Mouse (Mus musculus): ENCODE results near the gene Mymk.

DNA sequence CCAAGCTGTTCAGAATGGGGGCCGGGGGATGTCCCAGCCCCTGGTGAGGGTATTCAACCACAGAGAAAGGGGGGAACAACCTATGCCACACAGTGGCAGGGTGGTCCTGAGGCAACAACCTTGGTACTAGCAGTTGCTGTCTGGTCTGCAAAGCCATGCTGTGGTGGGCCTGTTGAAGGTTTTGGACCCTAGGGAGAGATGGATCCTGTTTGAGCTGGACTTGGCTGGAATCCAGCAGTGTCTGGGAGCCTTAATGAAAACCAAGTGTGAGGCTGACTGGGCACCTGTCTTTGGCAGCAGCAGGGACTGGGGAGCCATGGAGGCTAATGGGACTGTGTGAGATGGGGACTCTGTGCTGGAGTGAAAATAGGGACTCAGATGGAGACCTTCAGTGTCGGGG is 7.7 kb upstream of the Mymk start:
- TF ChIP-seq CTCF (IDR thresholded peaks at IDR 0.05; ENCODE audit: insufficient read depth, low read length) (no peak), POLR2A (IDR thresholded peaks at IDR 0.05; ENCODE audit: borderline replicate concordance, extremely low read depth, low read depth, low read length) (0 out of 2 replicates have a peak, but pooled peaks have one; percentile 26)

All from lung, adult 2 months (tissue).